Comparison of ENCODE assay signal across 8 mouse cellular contexts in genomic region chr13:77982105-77982851, GRCm38 (mm10). TPM values are rescaled to one million over a fixed set of nuclear protein-coding genes. Genes with fewer than 3 reads are reported as not detected.
DNase-seq lines count a peak whose midpoint lies in the region; ATAC-seq and TF ChIP-seq lines count a peak whose summit lies in the region.

No protein-coding gene starts in this region.

- no peaks in the 10 kb centered on the region for H3K36me3 ChIP-seq in E14TG2a.4 (ENCODE audit: insufficient read depth, low read length)
- H3K36me3 ChIP-seq in neural tube, embryonic 12.5 days, result no peaks in the 10 kb centered on the region

- no peak overlapping the region for H3K27ac ChIP-seq in neural tube, embryonic 12.5 days

- peak; percentile 56; the same call in 1 of the 2 replicates for ATAC-seq in neural tube, embryonic 12.5 days (ENCODE audit: low FRiP score, low read depth)

- DNase-seq in heart, adult 8-10 months (ENCODE audit: low spot score), result peak; percentile 48
- DNase-seq in heart, postnatal 25 days (ENCODE audit: low spot score), result no peak
- peak; percentile 44 for DNase-seq in cerebellum, adult 8-10 months
- peak; percentile 37 to 60 for DNase-seq in heart, postnatal 10 days
- DNase-seq in layer of hippocampus, postnatal 14 days (ENCODE audit: low spot score in 2 of 2), result peak; percentile 13 to 84
- no peak for DNase-seq in yolk sac, embryonic 10.5 days (ENCODE audit: low spot score)

- H3K4me2 ChIP-seq in neural tube, embryonic 12.5 days (replicated peaks), result no peak overlapping the region

- peak; percentile 45 for TF ChIP-seq CTCF in E14TG2a.4 (conservative IDR thresholded peaks at IDR 0.05; ENCODE audit: low read length)

- H3K4me1 ChIP-seq in E14TG2a.4 (replicated peaks; ENCODE audit: low read depth, low read length), result no peaks in the 10 kb centered on the region
- no peaks in the 10 kb centered on the region for H3K4me1 ChIP-seq in neural tube, embryonic 12.5 days

- no peak overlapping the region for H3K9ac ChIP-seq in neural tube, embryonic 12.5 days

- intact Hi-C loops in heart, postnatal 25 days (cut with DNase I), result loop anchor here (5.0 kb wide), 2 partner anchors 220 to 1045 kb away; no protein-coding TSS in a partner anchor
- intact Hi-C loops in heart, postnatal 10 days (cut with DNase I), result loop anchor here (1.0 to 5.0 kb wide), 2 partner anchors 196 to 1045 kb away; no protein-coding TSS in a partner anchor

- H3K9me3 ChIP-seq in E14TG2a.4 (ENCODE audit: low read length), result no peaks in the 10 kb centered on the region
- no peaks in the 10 kb centered on the region for H3K9me3 ChIP-seq in neural tube, embryonic 12.5 days

- H3K27me3 ChIP-seq in E14TG2a.4 (ENCODE audit: insufficient read depth, low read length), result no peaks in the 10 kb centered on the region
- H3K27me3 ChIP-seq in neural tube, embryonic 12.5 days (replicated peaks), result no peaks in the 10 kb centered on the region

- H3K4me3 ChIP-seq in E14TG2a.4 (replicated peaks; ENCODE audit: low read length), result no peak overlapping the region
- no peak overlapping the region for H3K4me3 ChIP-seq in neural tube, embryonic 12.5 days

- WGBS in neural tube, embryonic 12.5 days, result 25% methylated on average over 5 of the region's 5 CpGs

RNA-seq across cellular contexts. Expression of gene Pou5f2, which starts 42.4 kb away (rescaled TPM):
- total RNA-seq in heart, adult 8-10 months (2022), result under 1 TPM; 0.19 to 0.95 (median 0.33) TPM
- under 1 TPM; 0.29 to 0.31 TPM for total RNA-seq in heart, postnatal 25 days (2021)
- total RNA-seq in heart, postnatal 10 days (2021), result 1 to 10 TPM; 1.1 to 1.2 TPM
- total RNA-seq in layer of hippocampus, postnatal 14 days (2021), result 1 to 10 TPM; 1.4 to 1.5 TPM
- polyA plus RNA-seq in neural tube, embryonic 12.5 days (2016; fragmentation: Nextera tagmentation; extraction: Ambion mirVana), result 1.4 and 1.5 TPM in 2 replicates

Comparison
In these comparisons a context has a peak if more than half of its experiments do, and no peak if none do; other contexts are left out.
1. DNase-seq: peak in heart, adult 8-10 months (single experiment), cerebellum, adult 8-10 months (single experiment), heart, postnatal 10 days (2 of 2) and layer of hippocampus, postnatal 14 days (2 of 2); none in heart, postnatal 25 days (single experiment) and yolk sac, embryonic 10.5 days (single experiment).